Mouse (Mus musculus) bone marrow macrophage, adult 2 months (primary cell): ENCODE measurements around the gene Fgf8.

Experiments
- CTCF ChIP-seq: IDR thresholded peaks from 2 replicates; pipeline ENCODE4 v1.5.1; 2012; ENCODE audit warnings: low read depth, mild to moderate bottlenecking, low read length, moderate library complexity
- POLR2A ChIP-seq: IDR thresholded peaks from 2 replicates; pipeline ENCODE4 v1.6.1; 2012; ENCODE audit warnings: mild to moderate bottlenecking, low read depth, low read length, borderline replicate concordance

DNA sequence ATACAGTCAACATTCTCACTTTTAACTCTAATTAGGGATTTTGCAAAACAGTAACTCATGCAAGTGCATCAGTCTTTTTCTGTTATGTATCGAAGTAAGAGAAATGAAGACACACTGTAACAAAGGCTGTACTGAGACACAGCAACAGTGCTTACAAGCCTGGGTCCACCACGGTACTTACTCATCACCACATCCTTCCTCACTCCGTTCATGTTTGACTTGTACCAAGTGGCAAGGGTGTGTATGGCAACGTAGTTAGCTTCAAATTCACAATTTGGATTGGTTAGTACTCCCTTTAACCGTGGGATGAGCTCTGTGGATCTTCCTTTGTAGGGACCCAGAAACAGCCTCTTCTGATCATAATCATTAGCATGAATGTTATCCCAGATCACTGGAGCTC, 28.8 kb upstream of the Fgf8 start:
- TF ChIP-seq POLR2A (no peak), CTCF (no peak)
